Mouse (Mus musculus): ENCODE measurements around the gene G6pc3. TPM values are rescaled to one million over a fixed set of nuclear protein-coding genes. Genes with fewer than 3 reads are reported as not detected.

The G6pc3 gene
- polyA plus RNA-seq (2017; shearing (Covaris generic)): 10 to 100 TPM; 37.7 to 48.2 TPM

DNA sequence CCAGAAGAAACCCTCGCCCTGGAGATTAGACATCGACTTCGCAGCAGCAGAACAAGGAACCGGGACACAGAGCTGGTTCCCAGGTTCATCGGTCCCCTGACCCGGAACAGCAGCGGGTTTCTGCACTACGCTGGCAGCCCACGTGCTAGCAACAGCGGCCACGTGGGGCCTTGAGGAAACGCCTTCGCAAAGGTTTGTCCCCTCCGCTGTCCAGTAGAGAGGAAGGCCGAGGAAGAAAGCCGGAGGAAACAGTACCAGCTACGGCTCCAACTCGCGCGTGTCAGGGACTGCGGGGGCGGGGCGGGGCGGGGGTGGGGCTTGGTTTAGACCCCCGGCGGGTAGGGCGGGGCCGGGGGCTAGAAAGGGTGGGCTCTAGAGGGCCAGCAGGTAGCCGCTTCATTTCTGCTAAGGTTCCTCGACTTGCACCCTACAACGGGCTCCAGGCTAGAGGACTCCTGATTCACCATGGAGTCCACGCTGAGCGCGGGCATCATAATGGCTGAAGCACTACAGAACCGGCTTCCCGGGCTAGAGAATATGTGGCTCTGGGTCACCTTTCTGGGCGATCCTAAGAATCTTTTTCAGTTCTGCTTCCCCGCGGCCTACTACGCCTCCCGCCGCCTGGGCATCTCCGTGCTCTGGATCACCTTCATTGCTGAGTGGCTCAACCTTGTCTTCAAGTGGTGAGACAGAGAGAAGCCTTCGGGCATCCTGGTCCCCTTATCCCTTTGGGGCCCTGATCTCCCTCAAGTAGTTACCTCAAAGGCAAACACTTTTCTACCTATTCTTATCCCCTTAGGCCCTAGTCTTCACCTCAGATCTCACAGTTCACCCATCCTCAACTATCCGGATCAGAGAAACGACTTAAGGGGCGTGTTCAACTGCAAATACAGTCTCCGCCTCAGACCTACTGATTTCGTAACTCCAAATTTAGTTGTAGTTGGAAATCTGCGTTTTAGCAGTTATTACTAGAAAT, at the start of gene G6pc3:
Gene G6pc3, plus strand, starts transcription at position 160 of the 976 bp plus-strand sequence.

GRCm38 (mm10) chr11:102145471-102146001, 43.9 kb upstream of the G6pc3 start, which contains the start of gene Nags:
Gene Nags (plus strand): TSS chr11:102145513.

DNA sequence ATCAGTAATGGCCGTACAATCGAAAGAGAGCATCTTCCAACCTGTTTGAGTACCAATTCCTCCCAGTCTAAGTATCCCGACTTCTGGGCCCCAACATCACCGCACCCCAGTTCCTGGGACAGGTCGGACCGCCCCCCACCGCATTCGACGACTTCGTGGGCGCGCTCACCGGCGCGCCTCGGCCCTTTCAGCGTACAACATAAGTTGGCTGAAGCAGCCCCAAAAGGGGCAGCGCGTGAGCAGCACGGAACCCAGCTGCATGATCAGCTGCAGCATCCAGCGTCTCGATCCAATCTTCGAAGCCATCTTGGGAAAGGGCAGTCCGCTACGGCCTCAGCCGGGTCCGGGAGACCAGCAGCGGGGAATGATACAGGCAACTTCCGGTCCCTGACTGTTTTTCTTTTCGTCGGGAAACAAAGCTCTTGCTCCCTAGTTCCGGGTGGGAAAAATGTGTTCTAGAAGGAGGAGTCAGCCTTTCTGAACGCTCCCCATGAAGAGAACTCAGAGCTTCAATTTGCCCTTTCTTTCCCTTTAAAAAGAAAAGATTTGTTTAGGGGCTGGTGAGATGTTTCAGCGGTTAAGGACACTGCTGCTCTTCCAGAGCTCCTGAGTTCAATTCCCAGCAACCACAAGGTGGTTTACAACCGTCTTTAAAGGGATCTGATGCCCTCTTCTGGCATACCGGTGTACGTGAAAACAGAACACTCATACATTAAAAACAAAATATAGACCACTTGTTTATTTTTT, 33.2 kb upstream of the G6pc3 start, which contains the start of gene Tmem101:
Gene Tmem101, minus strand, starts transcription at position 366 of the 747 bp plus-strand sequence.

GRCm38 (mm10) chr11:102184646-102185495, 4.5 kb upstream of the G6pc3 start, which contains the start of gene Lsm12:
Gene Lsm12 (minus strand): TSS chr11:102185296.

DNA sequence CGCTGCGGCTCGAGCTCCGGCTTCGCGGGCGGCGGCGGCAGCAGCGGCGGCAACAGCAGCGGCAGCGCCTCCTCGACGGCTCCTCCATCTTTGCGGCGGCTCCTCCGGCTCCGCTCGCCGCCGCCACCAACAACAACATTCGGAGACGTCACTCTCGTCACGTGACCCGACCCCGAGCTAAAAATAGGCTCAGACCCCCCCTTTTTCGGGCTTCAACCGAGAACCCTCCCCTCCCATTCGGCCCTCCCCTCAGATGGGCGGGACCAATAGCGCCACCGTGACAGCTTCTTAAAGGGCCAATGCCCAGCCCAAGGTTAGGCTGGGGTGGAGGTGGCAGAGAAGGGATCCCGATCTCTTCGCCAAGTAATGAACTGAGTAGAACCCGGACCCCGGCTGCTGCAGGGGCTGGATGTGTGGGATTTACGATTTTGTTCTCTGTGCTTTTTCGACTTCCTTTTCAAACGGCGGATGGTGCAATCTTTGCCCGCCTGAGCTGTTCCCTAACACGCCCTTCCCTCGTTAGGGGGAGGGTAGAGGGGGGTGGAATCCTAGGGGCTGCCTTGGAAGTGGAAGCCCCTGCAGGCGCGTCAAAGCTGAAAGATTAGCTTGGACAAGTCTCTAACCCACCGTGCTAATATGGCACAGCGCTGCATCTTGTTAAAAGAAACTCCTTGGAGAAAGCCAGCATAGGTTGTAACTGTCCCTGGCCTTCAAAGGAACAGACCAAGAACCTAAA, 40.8 kb downstream of the G6pc3 start, which contains the start of gene Hdac5:
Gene Hdac5, minus strand, starts transcription at position 161 of the 736 bp plus-strand sequence.

Other genes with a start within 250 kb of the G6pc3 start
- gene Sost, start 222.6 kb upstream of the G6pc3 start, polyA plus RNA-seq (2017; shearing (Covaris generic)): not detected
- gene Cfap97d1, start 205.3 kb upstream of the G6pc3 start, polyA plus RNA-seq (2017; shearing (Covaris generic)): not detected
- 1 to 10 TPM in 1 of 2 experiments, under 1 TPM in 1; 0.40 to 1.2 TPM for gene Dusp3, start 202.6 kb upstream of the G6pc3 start, polyA plus RNA-seq (2017; shearing (Covaris generic))
- gene Mpp3, start 161.2 kb upstream of the G6pc3 start, polyA plus RNA-seq (2017; shearing (Covaris generic)): under 1 TPM in 1 of 2 experiments, not detected in 1; 0.73 TPM
- gene Cd300lg, start 148.1 kb upstream of the G6pc3 start, polyA plus RNA-seq (2017; shearing (Covaris generic)): under 1 TPM in 1 of 2 experiments, not detected in 1; 0.93 TPM
- 1 to 10 TPM; 3.1 to 4.8 TPM for gene Mpp2, start 101.1 kb upstream of the G6pc3 start, polyA plus RNA-seq (2017; shearing (Covaris generic))
- not detected for gene Ppy, start 88.3 kb upstream of the G6pc3 start, polyA plus RNA-seq (2017; shearing (Covaris generic))
- not detected for gene Pyy, start 81.8 kb upstream of the G6pc3 start, polyA plus RNA-seq (2017; shearing (Covaris generic))
- under 1 TPM in 1 of 2 experiments, not detected in 1; 0.89 TPM for gene Nags, start 44.1 kb upstream of the G6pc3 start, polyA plus RNA-seq (2017; shearing (Covaris generic))
- 10 to 100 TPM in 1 of 2 experiments, 1 to 10 TPM in 1; 7.5 to 12.3 TPM for gene Tmem101, start 33.2 kb upstream of the G6pc3 start, polyA plus RNA-seq (2017; shearing (Covaris generic))
- 10 to 100 TPM; 47.6 to 52.8 TPM for gene Lsm12, start 4.3 kb upstream of the G6pc3 start, polyA plus RNA-seq (2017; shearing (Covaris generic))
- 10 to 100 TPM; 21.2 to 52.7 TPM for gene Hdac5, start 40.5 kb downstream of the G6pc3 start, polyA plus RNA-seq (2017; shearing (Covaris generic))
- gene BC030867, start 59.3 kb downstream of the G6pc3 start, polyA plus RNA-seq (2017; shearing (Covaris generic)): 1 to 10 TPM in 1 of 2 experiments, under 1 TPM in 1; 0.36 to 1.0 TPM
- not detected for gene Asb16, start 79.1 kb downstream of the G6pc3 start, polyA plus RNA-seq (2017; shearing (Covaris generic))
- gene Tmub2, start 95.3 kb downstream of the G6pc3 start, polyA plus RNA-seq (2017; shearing (Covaris generic)): 10 to 100 TPM; 58.4 to 59.3 TPM
- gene Atxn7l3, start 107.0 kb downstream of the G6pc3 start, polyA plus RNA-seq (2017; shearing (Covaris generic)): 10 to 100 TPM; 14.7 to 17.3 TPM
- gene Ubtf, start 130.1 kb downstream of the G6pc3 start, polyA plus RNA-seq (2017; shearing (Covaris generic)): 100 to 1,000 TPM; 122 to 151 TPM
- under 1 TPM in 1 of 2 experiments, not detected in 1; 0.13 TPM for gene Slc4a1, start 176.6 kb downstream of the G6pc3 start, polyA plus RNA-seq (2017; shearing (Covaris generic))
- gene Rundc3a, start 203.8 kb downstream of the G6pc3 start, polyA plus RNA-seq (2017; shearing (Covaris generic)): 10 to 100 TPM; 15.9 to 27.0 TPM
- gene Slc25a39, start 218.3 kb downstream of the G6pc3 start, polyA plus RNA-seq (2017; shearing (Covaris generic)): 10 to 100 TPM; 72.9 to 85.5 TPM
- gene Grn, start 240.7 kb downstream of the G6pc3 start, polyA plus RNA-seq (2017; shearing (Covaris generic)): 10 to 100 TPM; 43.3 to 59.5 TPM